2 mouse cellular contexts compared by ENCODE assay signal in genomic region chr14:55477829-55478228, GRCm38 (mm10).
TF ChIP-seq lines count a peak whose summit lies in the region.

No protein-coding gene starts in this region.

TF ChIP-seq in CH12.LX, 34 proteins besides CTCF, POLR2A, EP300 and RAD21:
- TF ChIP-seq ETS1 (conservative IDR thresholded peaks at IDR 0.05; ENCODE audit: low read depth, low read length) (no peak), MAFK (IDR thresholded peaks at IDR 0.05; ENCODE audit: insufficient replicate concordance, low read length) (no peak), TBP (conservative IDR thresholded peaks at IDR 0.05; ENCODE audit: low read depth, low read length) (no peak), ZKSCAN1 (IDR thresholded peaks at IDR 0.05; ENCODE audit: borderline replicate concordance, low read depth, low read length) (no peak), MEF2A (IDR thresholded peaks at IDR 0.05; ENCODE audit: borderline replicate concordance, low read depth, low read length) (no peak), SIN3A (IDR thresholded peaks at IDR 0.05; ENCODE audit: low read length) (no peak), PAX5 (IDR thresholded peaks at IDR 0.05; ENCODE audit: low read length) (no peak), POLR2AphosphoS2 (IDR thresholded peaks at IDR 0.05; ENCODE audit: low read depth, low read length) (no peak), RCOR1 (conservative IDR thresholded peaks at IDR 0.05; ENCODE audit: low read depth, low read length) (no peak)

TF ChIP-seq in MEL, 35 proteins besides CTCF, POLR2A, EP300 and RAD21:
- TF ChIP-seq ZC3H11A (IDR thresholded peaks at IDR 0.05; ENCODE audit: low read depth, low read length) (no peak), E2F4 (IDR thresholded peaks at IDR 0.05; ENCODE audit: borderline replicate concordance, low read depth, low read length) (no peak), MYB (IDR thresholded peaks at IDR 0.05; ENCODE audit: low read depth, low read length) (no peak), MAZ (IDR thresholded peaks at IDR 0.05; ENCODE audit: low read depth, low read length) (no peak), TCF12 (IDR thresholded peaks at IDR 0.05; ENCODE audit: low read depth, low read length) (no peak), CHD1 (IDR thresholded peaks at IDR 0.05; ENCODE audit: low read depth, low read length) (no peak), ZNF384 (IDR thresholded peaks at IDR 0.05; ENCODE audit: low read depth, low read length) (no peak), ZKSCAN1 (IDR thresholded peaks at IDR 0.05; ENCODE audit: low read depth, low read length) (no peak), ELF1 (IDR thresholded peaks at IDR 0.05; ENCODE audit: low read depth, low read length) (no peak), KAT2A (conservative IDR thresholded peaks at IDR 0.05; ENCODE audit: low read depth, low read length) (no peak), SIN3A (IDR thresholded peaks at IDR 0.05; ENCODE audit: low read length) (no peak)
